Mouse (Mus musculus) spleen, adult 2 months (tissue): ENCODE measurements around the gene Abcc4.

ENCODE experiments used
- CTCF ChIP-seq: fragments of 200-500 bp; IDR thresholded peaks from 2 replicates; pipeline ENCODE4 v1.5.1; 2011; ENCODE audit warnings: mild to moderate bottlenecking, inconsistent platforms; ENCODE audit not compliant: insufficient read depth, insufficient read length, insufficient replicate concordance; ENCODE audit errors: extremely low read depth
- POLR2A ChIP-seq: fragments of 200-500 bp; IDR thresholded peaks from 2 replicates; pipeline ENCODE4 v1.6.1; 2011; ENCODE audit warnings: low read depth, low read length, inconsistent platforms

DNA sequence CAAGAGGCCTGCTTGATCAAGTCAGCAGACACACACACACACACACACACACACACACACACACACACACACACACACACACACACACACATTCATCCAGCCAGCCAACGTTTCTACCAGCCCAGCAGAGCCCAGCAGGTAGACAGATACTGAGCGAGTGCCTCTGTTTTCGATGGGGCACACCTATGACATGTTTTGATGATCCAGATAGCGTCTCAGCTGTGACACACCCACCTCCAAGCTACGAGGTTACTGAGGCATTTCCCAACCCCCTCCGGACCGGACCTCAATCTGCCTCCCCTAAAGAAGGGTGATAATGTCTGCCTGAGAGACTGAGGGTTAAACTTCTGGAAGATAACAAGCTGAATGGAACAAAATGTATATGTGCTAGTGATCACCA is 5.4 kb downstream of the Abcc4 start:
- TF ChIP-seq CTCF (no peak), POLR2A (no peak)
